Mouse (Mus musculus) frontal cortex, postnatal 10 days (tissue): ENCODE results near the gene Sash1.

Experiments
- DNase-seq, 2 experiments: peaks; one replicate each; pipeline ENCODE4 v3.0.0; 2022; ENCODE audit warnings: low spot score in 2 of 2, mixed read lengths in 1 of 2

The Sash1 gene

DNA sequence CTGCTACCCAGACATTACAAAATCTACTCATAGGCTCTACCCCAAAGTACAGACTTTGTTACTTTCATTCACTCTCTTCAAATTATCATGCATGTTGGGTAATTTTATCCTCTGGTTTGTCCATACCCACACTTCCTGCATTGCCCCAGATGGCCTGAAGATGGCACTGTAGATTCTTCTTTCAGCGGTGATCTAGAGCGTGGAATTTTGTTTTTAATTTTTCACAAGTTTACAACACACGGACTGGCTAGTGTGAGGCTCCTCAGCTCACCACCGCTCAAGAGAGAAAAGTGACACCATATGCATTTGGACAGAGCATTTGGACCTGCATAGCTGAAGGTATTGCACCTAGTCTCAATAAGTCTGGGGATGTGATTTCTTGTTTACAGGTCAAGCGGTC, 93.5 kb downstream of the Sash1 start:
- peak in 1 of 2 experiments; percentile 68 for DNase-seq

DNA sequence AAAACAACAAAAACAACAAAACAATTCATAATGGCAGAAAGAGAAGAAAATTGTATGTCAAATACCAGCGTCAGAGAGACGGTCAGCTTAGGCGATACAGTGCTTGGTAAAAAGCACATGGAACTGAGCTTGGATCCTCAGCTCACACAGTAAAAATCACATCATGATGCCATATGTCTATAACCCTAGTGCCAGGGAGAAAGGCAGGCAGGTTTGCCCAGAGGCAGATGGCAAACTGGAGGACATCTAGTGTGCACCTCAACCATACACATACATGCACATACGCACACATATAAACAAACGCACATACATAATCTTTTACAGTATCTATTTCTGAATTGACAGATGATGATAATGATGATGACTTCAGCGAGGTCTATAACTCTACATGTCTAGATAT, 96.8 kb downstream of the Sash1 start:
- no peak for DNase-seq

DNA sequence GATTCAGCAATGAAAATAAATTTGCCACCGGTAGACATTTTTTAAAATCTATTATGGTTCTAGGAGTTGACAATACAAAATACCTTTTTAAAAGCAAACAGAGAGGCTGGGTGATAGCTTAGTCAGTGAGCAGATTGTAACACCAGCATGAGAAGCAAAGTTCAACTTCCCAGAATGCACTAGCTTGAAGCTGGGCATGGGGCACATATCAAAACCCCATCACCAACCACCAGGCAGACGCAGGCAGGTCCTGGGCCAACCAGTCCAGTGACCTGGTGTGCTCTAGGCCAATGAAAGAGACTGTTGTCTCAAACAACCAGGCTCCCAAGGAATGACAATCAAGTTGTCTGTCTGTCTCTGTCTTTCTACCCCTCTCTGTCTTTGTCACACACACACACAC, 98.6 kb downstream of the Sash1 start:
- DNase-seq = no peak

DNA sequence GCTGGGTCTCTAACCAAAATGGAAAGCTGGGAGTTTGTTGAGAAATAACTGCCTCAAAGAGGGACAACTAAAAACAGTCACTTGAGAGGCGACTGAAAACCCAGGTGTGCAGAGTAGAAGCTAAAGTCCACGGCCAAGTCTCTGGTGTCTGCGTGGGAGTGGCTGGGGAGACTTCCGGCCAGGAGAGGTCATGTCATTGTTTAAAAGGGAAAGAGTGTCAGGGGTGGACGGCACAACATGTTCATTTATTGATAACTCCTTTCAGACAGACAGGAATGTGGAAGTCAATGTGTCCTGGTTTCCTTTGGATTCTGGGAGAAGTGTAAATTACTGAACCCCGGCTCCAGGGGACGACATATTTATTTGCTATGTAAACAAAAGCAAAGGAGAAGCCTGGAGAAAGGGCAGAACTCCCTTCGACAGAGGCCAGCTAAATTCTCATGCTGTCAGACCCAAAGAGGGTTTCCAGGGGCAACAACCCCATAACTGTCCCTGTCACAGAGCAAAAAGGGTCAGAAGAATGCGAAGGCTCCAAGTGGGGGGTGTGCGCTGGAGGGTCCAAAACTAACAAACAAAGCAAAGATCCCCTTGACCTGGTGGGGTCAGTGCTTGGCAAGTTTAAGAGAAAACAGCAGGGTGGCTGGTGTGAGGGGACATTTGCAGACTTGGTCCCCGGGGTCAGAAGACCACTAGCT, 100.3 kb downstream of the Sash1 start:
- no peak for DNase-seq

DNA sequence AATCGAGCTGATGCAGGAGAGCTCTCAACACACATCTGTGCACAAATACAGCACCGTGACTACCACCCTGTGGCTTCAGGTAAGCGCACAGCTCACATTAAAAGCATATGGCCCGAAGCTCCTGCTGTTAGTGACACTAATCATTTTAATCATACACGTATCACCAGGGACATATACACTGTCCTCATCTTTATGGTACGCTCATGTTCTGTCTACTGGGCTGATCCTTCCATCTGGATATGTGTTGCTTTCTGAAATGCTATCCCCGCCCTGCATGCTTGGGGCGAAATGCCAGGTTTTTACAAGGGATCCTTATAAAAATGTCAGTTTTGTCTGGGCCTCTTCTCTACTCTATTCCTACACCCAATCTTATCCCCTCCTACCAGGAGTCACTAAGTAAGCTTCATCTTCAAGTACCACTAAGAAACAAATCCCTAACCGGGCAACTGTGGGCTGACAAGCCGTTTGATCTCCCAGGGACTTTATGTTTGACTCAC, 103.9 kb downstream of the Sash1 start:
- DNase-seq = no peak

DNA sequence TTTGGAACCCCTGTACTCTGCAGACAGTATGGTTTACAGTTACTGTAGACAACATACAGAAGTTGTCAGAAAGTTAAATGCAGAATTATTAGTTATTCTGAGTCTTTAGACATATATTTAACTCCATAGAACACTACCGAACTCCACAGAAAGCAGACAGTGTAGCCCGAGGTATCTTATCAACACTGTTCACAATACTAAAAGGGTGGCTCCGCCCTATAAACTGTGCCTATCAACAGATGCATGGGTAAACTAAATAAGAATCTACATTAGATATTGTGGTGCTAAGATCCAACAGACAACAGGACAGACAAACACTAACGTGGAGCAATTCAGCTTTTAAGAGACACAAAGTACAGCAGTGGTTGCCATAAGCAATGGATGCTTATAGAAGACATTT, 106.0 kb downstream of the Sash1 start:
- no peak for DNase-seq

DNA sequence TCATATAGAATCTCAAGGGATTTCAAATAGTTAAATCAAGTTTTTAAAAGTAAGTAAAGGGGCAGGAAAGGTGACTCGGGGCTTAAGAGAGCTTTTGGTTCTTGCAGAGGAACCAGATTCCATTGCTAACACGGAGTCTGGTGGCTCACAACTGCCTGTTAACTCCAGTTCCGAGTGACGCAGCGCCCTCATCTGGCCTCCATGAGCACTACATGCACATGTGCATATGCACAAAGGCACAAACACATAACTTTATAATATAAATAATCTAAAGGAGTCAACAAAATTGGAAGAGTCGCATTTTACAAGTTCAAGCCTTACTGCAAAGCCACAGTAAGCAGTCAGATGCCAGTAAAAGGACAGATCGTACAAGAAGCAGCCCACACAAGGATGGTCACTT, 107.0 kb downstream of the Sash1 start:
- no peak for DNase-seq

DNA sequence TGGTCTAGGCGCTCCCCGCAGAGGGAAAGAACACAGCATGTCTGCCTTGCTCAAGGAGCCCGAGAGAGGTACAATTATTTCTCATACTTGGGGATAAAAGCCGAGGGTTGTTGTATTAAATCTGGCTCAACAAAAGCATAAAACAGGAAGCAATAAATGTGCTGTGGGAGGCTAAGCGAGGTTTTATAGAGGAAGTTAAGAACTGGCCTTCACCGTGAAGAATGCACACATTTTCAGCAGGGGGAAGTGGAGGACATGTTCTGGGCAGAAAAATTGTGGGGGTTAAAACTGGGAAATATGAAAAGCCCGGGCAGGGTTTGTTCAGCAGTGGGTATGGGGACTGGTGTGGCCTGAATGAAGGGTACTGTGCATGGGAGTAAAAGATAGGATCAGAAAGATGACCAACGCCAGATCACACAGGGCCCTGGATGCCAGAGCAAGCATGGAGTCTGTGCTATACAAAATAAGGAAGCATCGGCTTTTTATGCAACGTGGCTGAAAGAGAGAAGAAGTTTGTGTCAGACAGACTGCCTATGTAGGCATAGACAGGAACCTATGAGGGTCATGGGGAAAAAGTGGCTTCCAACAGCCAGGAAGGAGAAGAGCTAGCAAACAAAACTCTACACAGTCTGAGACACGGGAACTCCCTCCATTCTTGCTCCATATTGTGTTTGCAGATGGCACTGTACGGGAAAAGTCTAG, 108.2 kb downstream of the Sash1 start:
- DNase-seq = no peak

DNA sequence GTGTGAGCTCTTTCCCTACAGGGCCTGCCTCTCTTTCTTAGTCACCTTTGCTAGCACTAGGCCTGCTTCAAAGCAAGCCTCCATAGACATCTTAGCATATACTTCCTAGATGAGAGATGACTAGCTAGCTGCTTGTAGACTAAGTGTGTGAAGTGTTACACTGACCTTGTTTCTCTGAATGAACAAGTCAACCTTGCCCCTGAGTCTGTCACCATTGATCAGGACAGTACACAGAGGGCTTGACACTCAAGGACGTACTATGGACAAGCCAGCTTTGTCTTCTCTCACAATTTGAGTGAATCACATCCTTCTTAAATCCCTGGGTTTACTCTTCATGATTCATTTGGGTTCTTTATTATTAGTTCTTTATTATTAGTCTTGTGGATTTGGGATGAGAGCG, 109.1 kb downstream of the Sash1 start:
- DNase-seq = no peak

DNA sequence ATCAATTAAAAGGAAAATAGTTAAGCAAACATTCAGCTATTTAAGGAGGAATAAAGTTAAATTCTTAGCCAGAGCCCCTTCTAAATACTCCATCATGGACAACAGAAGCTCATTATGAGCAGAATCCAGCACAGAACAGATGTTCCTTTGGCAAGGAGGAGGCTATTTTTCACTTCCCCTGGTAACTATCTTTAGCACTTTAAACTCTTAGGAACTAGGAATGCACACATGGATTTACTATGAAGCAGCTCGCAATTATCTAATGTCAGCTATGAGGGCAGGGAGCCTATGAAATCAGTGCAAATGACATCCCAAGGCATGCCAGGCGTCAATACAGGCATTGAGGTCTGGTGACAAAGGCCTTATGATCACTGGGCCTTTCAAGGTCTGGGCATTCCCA, 110.1 kb downstream of the Sash1 start:
- DNase-seq = no peak

DNA sequence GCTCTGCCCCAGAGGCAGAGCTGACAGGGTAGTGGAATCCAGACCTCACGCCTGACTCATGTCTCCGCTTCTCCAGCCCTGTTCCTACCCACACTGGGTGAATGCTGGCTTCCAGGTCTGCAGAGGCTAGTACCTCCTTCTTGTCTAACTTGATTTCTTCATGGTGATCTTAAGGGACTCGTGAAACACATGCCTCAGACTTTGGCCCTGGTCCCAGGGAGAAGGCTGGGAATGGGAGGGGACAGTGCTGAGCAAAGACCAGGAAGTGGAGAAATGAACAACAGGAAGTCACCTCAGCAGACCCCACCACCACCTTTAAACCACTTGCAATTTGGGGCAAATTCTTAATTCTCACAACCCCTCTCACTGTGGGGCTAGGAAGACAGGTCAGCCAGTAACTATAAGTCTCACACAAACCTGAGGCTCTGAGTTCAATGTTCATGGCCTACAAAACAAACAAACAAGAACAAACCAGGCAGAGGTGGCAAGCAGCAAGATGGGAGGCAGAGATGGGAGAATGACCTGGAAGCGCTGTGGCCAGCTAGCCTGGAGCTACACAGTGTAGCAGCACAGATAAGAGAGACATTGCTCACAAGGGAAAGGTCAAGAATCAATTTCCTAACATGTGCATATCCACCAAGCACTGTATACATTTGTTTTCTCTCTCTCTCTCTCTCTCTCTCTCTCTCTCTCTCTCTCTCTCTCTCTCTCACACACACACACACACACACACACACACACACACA, 113.2 kb downstream of the Sash1 start:
- DNase-seq = no peak

DNA sequence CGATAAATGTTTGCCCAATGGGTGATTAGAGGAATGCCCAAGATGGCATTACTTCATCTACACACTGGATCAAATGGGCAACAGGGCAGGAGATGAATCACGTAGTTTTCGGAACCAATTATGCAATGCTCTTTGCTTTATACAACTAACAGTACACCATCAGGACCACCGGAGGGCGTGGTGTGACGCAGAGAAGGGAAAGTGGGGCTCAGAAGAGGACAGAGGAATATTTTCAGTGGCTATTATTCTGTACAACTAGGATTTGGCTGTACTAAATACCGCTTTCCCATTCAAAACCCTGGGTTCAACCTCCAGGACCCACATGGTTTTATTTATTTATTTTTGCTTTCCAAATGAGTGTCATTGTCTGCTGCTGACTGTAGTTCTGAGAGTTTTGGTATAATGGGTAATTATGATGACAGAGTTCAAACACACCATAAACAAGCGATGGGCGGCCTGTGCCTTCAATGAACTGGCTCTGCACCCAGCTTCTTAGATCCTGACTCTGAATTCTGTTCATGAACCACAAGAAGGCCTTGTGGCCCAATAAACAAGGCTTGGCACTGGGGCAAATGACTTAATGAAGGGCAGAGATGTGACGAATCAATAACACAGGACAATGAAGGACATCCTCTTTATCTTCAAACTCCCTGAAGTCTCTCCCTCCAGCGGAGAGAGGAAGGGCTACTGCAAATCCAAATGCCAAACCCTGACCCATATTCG, 114.8 kb downstream of the Sash1 start:
- no peak for DNase-seq

DNA sequence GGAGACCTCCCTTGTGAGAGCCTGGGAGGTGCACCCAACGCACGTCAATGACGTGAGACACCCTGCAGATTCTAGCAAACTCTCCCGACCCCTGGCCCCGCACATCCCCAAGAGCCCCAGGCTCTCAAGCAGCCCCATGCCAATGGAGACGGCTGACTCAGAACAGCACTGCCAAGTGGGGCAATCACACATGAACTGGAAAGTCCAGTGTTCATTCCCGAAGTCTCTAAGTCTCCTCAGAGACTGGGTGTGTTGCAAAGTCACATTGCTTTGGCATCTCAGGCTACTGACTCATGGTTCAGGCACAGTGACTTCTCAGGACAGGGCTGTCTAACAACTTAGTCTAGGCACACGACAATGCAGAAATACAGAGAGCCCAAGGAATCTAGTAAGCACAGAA, 117.2 kb downstream of the Sash1 start:
- no peak for DNase-seq

DNA sequence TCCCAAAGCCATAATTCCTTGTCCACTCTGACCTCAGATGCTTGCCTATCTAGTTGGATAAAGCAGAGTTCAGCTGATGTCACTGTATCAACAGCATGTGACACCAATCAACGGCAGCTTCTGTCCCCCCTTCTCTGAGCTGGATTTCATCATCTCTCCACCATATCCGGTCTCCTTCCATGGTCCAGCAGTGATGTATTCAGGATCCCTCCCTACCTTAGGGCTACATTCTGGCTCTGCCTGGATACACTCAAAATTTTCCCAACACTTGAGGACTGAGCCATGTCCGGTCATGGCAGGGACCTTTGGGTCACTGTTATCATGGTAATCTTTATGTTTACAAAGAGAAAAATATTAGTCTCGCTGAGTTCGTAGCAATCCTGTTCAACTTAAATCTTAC, 118.5 kb downstream of the Sash1 start:
- DNase-seq = no peak

DNA sequence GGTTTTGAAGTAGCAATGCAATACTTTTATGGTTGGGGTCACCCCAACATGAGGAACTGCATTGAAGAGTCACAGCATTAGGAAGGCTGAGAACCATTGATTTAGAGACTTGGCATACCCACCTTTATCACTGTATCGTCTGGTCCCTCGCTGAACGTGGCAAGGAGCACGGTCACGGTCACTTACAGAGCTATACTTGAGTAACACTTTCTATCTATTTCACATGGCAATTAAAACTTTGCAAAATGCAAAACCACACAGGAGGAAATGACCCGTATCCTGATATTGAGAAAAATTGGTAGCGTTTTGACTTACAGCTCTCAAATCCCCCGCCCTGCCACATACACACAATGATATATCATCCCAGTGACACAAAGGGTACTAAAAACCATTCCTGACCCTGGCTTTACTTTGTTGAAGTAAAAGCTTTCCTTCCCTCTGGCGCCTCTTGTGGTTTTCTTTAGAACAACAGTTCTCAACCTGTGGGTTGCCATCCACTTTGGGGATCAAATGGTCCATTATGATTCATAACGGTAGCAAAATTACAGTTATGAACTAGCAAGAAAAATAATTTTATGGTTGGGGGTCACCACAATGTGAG, 119.8 kb downstream of the Sash1 start:
- no peak for DNase-seq

DNA sequence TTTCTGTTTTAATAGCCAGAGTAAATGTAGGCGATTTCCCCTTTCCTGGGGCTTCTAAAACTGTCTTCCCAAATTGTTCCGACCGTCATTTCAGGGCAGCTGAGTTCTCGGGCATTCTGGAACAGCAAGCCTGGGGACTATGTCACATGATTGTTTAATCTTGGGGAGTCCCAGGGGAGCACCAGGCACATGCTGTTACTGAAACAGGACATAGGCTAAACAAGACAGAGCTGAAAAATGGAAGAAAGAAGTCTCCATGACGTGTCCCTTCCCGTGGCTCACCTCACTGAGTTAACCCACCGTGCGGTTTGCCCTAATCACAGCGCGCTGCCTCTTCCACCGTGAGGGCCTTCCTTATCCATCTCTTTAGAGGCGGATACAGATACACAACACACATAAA, 123.1 kb downstream of the Sash1 start:
- DNase-seq = no peak

DNA sequence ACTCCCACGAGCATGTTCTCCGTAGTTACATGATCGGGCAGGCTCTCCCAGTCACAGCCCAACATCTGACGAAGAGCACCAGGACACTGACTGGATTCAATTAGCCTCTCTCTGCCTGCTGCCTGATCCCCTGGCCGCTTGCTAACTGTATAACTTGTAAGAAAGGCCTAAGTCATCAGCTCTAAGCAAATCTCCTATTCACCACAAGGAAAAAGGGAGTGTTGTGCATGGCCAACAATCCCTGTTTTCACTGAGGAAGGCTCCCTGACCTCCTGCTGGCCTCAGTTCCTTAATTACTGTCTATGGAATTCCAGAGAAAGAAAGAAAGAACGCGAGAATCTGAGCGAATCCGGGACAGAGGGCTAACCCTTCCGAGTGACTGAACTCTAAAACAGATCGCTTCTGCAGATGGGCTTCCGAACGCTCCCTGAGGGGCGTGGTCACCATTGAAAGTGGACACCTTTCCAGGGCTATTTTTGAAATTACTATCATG, 123.6 kb downstream of the Sash1 start:
- DNase-seq = no peak

DNA sequence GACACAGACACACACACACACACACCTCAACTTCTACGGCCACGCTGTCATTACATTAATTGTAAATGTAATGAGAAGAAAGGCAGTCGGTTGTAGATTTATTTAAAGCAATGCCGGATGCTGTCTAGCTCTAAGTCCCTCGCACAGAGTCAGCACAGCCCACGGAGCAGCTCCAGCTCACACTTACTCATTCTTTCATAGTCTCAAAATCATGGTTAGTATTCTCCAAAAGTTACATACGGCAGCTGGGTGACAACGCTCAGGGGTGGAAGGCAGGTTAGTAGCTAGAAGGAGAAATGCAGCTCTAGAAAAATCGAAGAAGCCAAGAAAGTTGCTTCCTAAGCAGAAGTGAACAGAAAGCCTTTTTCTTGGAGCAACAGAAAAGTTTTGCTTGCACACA, 124.2 kb downstream of the Sash1 start:
- no peak for DNase-seq

DNA sequence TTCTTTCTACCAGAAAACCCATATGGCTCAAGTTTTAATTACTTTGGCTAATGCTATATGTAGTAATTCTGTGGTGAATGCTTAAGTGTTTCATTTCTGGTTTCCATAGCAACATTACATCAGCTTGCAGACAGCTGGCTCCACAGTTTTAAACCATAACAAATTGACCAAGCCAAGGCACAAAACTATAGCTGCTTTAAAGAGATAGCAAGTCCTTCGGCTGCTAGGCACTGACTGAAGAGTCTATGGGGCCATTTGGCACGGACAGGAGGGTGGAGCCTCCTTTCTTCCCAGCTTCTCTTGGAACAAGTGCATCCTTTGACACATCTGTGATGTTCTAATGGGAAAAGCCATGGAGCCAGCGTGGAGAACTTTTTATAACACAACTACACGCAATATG, 125.3 kb downstream of the Sash1 start:
- DNase-seq = no peak

DNA sequence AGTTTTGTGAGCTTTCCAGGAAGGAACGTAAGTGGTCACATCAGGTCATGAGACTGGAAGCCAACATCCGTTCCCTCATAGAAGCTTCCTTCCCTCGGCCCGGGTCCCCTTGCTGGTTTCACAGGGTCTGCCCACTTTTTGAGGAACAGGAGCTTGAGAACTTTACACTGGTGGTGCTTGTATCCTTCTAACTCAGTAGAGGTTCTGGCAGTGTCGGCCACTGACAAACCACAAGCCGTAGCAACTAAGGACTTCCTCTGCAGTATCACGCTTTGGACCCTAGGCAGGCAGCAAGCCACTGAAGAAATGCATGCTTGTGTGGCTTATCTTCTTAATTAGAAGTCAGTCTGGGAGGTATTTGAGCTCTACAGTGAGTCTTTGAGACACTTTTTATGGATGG, 126.6 kb downstream of the Sash1 start:
- DNase-seq = no peak

DNA sequence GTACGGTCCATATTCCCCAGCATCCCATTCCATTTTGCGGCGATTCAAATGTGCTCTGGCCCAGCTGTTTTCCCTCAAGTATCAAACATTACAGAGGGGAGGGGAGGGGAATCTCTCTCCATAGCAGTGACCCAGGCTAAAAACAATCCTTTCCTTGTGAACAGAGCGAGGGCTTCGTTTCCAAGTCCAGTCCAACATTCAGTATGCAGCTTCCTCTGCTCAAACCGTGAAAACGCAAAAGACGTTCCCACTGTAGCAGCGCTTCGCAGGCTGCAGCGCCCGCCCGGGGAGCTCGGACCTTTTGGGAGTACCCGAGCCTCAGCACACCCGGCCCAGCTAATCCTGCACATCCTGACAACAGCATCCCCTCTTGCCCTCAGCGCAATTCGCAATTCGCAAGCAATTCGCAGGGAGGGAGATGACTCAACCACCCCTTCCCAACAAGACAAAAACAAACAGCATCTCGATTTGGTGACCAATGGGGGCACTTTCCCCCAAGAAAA, 128.4 kb downstream of the Sash1 start:
- no peak for DNase-seq
